Mouse (Mus musculus) midbrain, postnatal 0 days (tissue): ENCODE data around the gene Slc2a5. TPM values are rescaled to one million over a fixed set of nuclear protein-coding genes. Genes with fewer than 3 reads are reported as not detected.

Source experiments
- ATAC-seq: fragments of 200-750 bp; cut with Nextera tagmentation; 2 replicates; pipeline ENCODE4 v1.8.0; 2017; ENCODE audit warnings: moderate number of reproducible peaks, mild to moderate bottlenecking, moderate TSS enrichment, moderate library complexity; ENCODE audit not compliant: low FRiP score
- DNase-seq: peaks from one replicate; pipeline ENCODE4 v3.0.0-alpha.2; 2015; ENCODE audit warnings: low spot score
- H3K27ac ChIP-seq: fragments of 300-500 bp; sonication (generic); 2 replicates; pipeline ENCODE4 v1.5.1; 2014; ENCODE audit warnings: low read depth, mild to moderate bottlenecking, low read length, mixed read lengths
- H3K27me3 ChIP-seq: fragments of 300-500 bp; sonication (generic); 2 replicates; pipeline ENCODE4 v1.6.1; 2014; ENCODE audit warnings: low read length, control low read depth, mixed read lengths; ENCODE audit not compliant: insufficient read depth
- H3K36me3 ChIP-seq: fragments of 300-500 bp; sonication (generic); 2 replicates; pipeline ENCODE4 v1.6.1; 2014; ENCODE audit warnings: low read length, control low read depth, mixed read lengths; ENCODE audit not compliant: insufficient read depth
- H3K4me1 ChIP-seq: fragments of 300-500 bp; sonication (generic); 2 replicates; pipeline ENCODE4 v1.6.1; 2014; ENCODE audit warnings: mild to moderate bottlenecking, control low read depth, antibody characterized with exemption, low read length, mixed read lengths; ENCODE audit not compliant: insufficient read depth
- H3K4me2 ChIP-seq: fragments of 300-500 bp; sonication (generic); 2 replicates; pipeline ENCODE4 v1.6.1; 2014; ENCODE audit warnings: low read depth, mild to moderate bottlenecking, low read length, mixed read lengths; ENCODE audit not compliant: poor library complexity, severe bottlenecking
- H3K4me3 ChIP-seq: fragments of 300-500 bp; sonication (generic); 2 replicates; pipeline ENCODE4 v1.5.1; 2014; ENCODE audit warnings: low read depth, mild to moderate bottlenecking, low read length, moderate library complexity
- H3K9ac ChIP-seq: fragments of 300-500 bp; sonication (generic); replicated peaks from 2 replicates; pipeline ENCODE4 v1.6.1; 2014; ENCODE audit warnings: mild to moderate bottlenecking, low read length, moderate library complexity, mixed read lengths; ENCODE audit not compliant: poor library complexity, severe bottlenecking
- H3K9me3 ChIP-seq: fragments of 300-500 bp; sonication (generic); 2 replicates; pipeline ENCODE4 v1.6.1; 2016; ENCODE audit warnings: low read length, control low read depth
- CTCF ChIP-seq: IDR thresholded peaks from 2 replicates; pipeline ENCODE4 v1.5.1; 2016; ENCODE audit warnings: antibody characterized with exemption, mild to moderate bottlenecking
- WGBS: fragments of 180-500 bp; shearing (Covaris S2); extraction: QIAGEN DNeasy Blood & Tissue Kit; methylation state at CpG from one replicate; pipeline ENCODE4 v1.1.7; 2014; 5-methylcytosine and 5-hydroxymethylcytosine counted together
- polyA plus RNA-seq: library from polyadenylated mRNA; unstranded; fragments of >200 nt; fragmentation: Nextera tagmentation; extraction: Ambion mirVana; gene quantifications from 2 replicates; pipeline ENCODE4 v1.2.1, GENCODE M21; 2015
- total RNA-seq: library from RNA; depleted of rRNA; stranded (reverse); fragments of >200 nt; gene quantifications from 2 replicates; pipeline ENCODE4 v1.2.3, GENCODE M21; 2014; rRNA removed

Slc2a5 gene
- total RNA-seq = 1.5 and 4.3 TPM in 2 replicates
- 2.1 and 3.2 TPM in 2 replicates for polyA plus RNA-seq

DNA sequence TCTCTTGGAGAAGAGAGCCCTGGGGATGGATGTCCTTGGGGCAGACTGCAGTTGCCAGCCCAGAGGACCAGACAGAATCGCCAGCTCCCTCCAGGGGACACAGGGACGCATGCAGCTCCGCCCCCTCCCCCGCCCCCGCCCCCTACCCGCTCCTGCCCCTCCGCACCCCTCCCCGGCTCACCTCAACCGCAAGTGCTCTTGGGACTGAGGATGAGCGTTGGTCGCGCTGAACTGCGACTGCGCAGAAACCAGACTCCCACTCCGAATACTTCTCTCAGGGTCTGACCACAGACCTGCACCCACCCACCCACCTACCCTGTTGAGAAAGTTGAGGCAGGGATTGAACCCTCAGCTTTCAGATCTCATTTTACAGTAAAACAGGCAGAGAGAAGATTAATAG, at the start of gene Slc2a5:
Gene Slc2a5, plus strand, starts transcription at position 229 of the 400 bp plus-strand sequence.
- DNase-seq (no peak), ATAC-seq (no peak)
- no peak for TF ChIP-seq CTCF
- no peak within 1 kb of the TSS for H3K4me3 ChIP-seq
- H3K4me2 ChIP-seq = peak within 1 kb of the TSS; percentile 35
- H3K27ac ChIP-seq = no peak within 1 kb of the TSS
- H3K27me3 ChIP-seq = no peaks in the 10 kb centered on the region
- H3K9me3 ChIP-seq = no peaks in the 10 kb centered on the region
- H3K4me1 ChIP-seq = no peaks in the 10 kb centered on the region
- H3K9ac ChIP-seq = no peak within 1 kb of the TSS
- WGBS = 11% methylated on average over 11 of the region's 15 CpGs
- no peaks in the 10 kb centered on the region for H3K36me3 ChIP-seq

DNA sequence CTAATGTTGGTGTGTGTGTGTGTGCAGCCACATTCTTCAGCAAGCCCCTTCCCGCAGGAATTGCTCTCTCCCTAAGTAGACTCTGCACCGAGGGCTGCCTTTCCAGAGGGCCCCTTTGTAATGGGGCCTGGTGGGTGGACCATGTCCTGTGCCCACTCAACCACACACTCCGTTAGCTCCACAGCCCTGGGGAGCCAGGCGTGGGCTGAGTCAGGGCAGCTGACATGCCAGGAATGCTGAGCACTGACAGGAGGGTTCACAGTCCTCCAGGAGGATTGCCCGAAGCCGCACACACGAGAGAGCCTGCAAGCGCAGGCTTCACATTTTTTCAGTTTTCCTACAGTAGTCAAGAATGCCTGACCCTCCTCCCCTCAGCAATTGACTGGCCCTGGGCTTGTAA, 48.9 kb upstream of the Slc2a5 start:
- Histone ChIP-seq H3K4me1 (no peaks in the 10 kb centered on the region), H3K4me3 (no peak overlapping the region), H3K9me3 (no peaks in the 10 kb centered on the region), H3K4me2 (no peak overlapping the region), H3K36me3 (no peaks in the 10 kb centered on the region), H3K9ac (no peak overlapping the region), H3K27me3 (no peaks in the 10 kb centered on the region), H3K27ac (no peak overlapping the region)
- WGBS = 56% methylated on average over 8 of the region's 8 CpGs
- TF ChIP-seq CTCF = no peak
- ATAC-seq (no peak), DNase-seq (no peak)

DNA sequence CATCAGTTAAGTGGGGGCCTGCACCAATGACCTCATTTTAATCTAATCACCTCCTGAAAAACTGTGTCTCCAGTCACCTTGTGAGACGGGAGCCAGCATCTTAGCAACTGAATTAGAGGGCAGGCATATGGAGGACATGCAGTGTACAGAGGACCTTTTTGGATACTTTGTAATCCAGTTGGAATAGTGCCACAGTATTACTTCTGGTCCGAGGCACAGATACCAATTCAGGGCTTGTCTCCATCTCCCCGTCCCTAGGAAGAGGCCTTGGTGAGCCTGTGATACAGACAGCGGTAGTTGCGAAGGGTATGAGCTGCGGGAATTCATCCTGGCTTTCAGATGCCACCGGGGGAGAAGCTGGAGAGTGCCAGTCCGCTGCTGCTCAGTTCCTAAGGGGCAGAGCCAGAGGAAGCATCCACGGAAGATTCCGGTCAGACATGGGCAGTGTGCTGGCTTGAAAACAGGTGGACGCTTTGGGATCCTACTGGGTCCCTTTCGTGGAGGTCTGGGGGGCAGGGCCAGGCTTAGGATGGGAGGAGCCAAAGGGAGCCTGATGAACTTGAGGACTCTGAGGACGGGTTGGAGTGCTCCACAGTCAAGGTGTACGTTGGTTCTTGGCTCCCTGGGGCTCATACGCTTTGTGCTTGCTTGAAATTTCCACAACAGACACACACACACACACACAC, 46.5 kb upstream of the Slc2a5 start:
- H3K4me3 ChIP-seq = no peak overlapping the region
- DNase-seq (peak; percentile 45), ATAC-seq (no peak)
- no peaks in the 10 kb centered on the region for H3K36me3 ChIP-seq
- H3K27me3 ChIP-seq = no peaks in the 10 kb centered on the region
- no peak overlapping the region for H3K9ac ChIP-seq
- no peak overlapping the region for H3K27ac ChIP-seq
- H3K4me2 ChIP-seq = no peak overlapping the region
- 49% methylated on average over 15 of the region's 15 CpGs for WGBS
- H3K9me3 ChIP-seq = no peaks in the 10 kb centered on the region
- H3K4me1 ChIP-seq = no peaks in the 10 kb centered on the region
- TF ChIP-seq CTCF = no peak

DNA sequence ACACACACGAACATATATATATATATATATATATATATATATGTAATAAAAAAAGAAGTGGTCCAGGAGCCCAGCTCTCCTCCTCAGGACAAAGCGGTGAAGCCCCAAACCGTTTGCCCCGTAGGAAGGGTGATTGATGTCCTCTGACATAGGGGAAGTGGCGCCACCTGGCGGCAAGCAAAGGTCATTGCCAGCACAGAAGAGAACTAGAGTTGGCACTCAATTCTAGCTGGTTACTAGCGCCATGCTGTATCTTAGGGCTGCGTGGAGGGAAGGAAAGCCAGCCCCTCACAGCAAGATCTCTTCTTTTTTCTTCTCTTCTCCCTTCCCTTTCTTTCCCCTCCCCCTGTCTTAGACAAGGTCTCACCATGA, 46.0 kb upstream of the Slc2a5 start:
- Histone ChIP-seq H3K9ac (no peak overlapping the region), H3K27me3 (no peaks in the 10 kb centered on the region), H3K36me3 (no peaks in the 10 kb centered on the region), H3K4me2 (no peak overlapping the region), H3K27ac (no peak overlapping the region), H3K9me3 (no peaks in the 10 kb centered on the region), H3K4me1 (no peaks in the 10 kb centered on the region), H3K4me3 (no peak overlapping the region)
- ATAC-seq = no peak
- WGBS = 20% methylated on average over 8 of the region's 8 CpGs
- TF ChIP-seq CTCF = peak; percentile 77
- peak; percentile 49 for DNase-seq

GRCm38 (mm10) chr4:150075350-150075749, 43.7 kb upstream of the Slc2a5 start:
- H3K36me3 ChIP-seq = no peaks in the 10 kb centered on the region
- no peak overlapping the region for H3K4me2 ChIP-seq
- H3K27me3 ChIP-seq = no peaks in the 10 kb centered on the region
- ATAC-seq (no peak), DNase-seq (no peak)
- no peak overlapping the region for H3K27ac ChIP-seq
- no peak overlapping the region for H3K4me3 ChIP-seq
- no peak for TF ChIP-seq CTCF
- 91% methylated on average over 7 of the region's 7 CpGs for WGBS
- H3K9me3 ChIP-seq = no peaks in the 10 kb centered on the region
- H3K4me1 ChIP-seq = no peaks in the 10 kb centered on the region
- no peak overlapping the region for H3K9ac ChIP-seq

DNA sequence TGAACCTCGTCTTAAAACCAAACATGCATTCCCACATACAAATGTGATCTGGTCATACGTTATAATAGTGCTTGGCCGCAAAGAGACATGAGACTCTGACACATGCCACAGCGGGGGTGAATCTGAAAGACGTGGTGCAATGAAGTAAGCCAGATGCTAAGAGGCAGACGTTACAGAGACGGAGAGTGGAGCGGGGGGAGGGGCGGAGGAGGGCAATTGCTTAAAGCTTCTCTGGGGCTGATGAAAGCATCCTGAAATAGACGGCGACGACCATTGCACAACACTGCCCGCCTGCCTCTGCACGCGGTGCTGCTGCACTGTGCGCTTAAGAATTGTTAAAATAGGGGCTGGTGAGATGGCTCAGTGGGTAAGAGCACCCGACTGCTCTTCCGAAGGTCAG, 42.9 kb upstream of the Slc2a5 start:
- no peak overlapping the region for H3K4me3 ChIP-seq
- WGBS = 41% methylated on average over 18 of the region's 18 CpGs
- H3K4me2 ChIP-seq = no peak overlapping the region
- H3K27me3 ChIP-seq = no peaks in the 10 kb centered on the region
- no peaks in the 10 kb centered on the region for H3K4me1 ChIP-seq
- no peaks in the 10 kb centered on the region for H3K36me3 ChIP-seq
- H3K9me3 ChIP-seq = no peaks in the 10 kb centered on the region
- no peak for TF ChIP-seq CTCF
- DNase-seq (no peak), ATAC-seq (no peak)
- no peak overlapping the region for H3K27ac ChIP-seq
- H3K9ac ChIP-seq = no peak overlapping the region
